Comparison of ENCODE assay signal across 8 mouse cellular contexts in the genomic region with DNA sequence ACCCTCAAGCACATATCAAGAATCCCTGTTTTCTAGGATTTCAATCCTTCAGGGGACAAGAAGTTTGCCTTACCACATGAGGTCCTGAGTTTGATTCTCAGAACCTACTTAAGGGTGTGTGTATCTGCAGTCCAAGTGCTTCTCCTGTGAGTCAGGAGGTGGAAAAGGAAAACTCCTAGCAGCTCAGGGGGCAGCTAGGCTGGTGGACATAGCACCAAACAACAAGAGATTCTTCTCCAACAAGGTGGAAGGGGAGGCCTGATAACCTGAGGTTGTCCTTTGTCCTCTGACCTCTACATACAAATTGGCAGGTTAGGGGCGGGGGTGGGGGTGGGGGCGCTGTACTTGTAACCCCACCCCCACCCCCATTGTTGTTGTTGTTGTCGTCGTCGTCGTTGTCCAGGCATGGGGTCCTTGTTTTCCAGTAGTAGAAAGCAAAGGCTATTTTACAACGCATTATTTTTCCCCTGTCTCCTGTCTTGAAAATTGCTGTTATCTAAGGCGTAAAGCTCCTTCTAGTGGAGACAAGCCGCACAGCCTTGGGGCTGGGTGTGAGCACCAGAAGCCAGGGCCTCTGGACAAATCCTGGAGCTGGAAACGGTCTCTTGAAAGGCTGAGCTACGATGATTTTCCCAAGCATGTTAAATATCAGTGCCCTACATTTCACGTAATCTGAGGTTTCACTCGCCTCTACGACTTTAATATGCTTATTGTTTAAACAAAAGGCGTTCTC. TPM values are rescaled to one million over a fixed set of nuclear protein-coding genes. Genes with fewer than 3 reads are reported as not detected.
DNase-seq lines count a peak whose midpoint lies in the region; ATAC-seq and TF ChIP-seq lines count a peak whose summit lies in the region.

No protein-coding gene starts in this region.

- H3ac ChIP-seq in C2C12 (ENCODE audit: control insufficient read depth, insufficient read length, low read depth): no peak overlapping the region

- H3K4me2 ChIP-seq in heart, embryonic 11.5 days: peak overlapping the region; percentile 58
- peak overlapping the region; percentile 55 for H3K4me2 ChIP-seq in kidney, embryonic 15.5 days
- H3K4me2 ChIP-seq in liver, embryonic 11.5 days: peak overlapping the region; percentile 50
- peak overlapping the region; percentile 39 for H3K4me2 ChIP-seq in stomach, embryonic 14.5 days (replicated peaks; ENCODE audit: low read depth, low read length)

- DNase-seq in brain, embryonic 14.5 days (ENCODE audit: low read depth): peak; percentile 93
- DNase-seq in liver, embryonic 11.5 days (ENCODE audit: low spot score): peak; percentile 51
- peak; percentile 24 to 46 for DNase-seq in natural killer cell, adult 2 months (ENCODE audit: low spot score in 2 of 2)

- peak; percentile 49 for TF ChIP-seq CTCF in C2C12 (IDR thresholded peaks at IDR 0.05; ENCODE audit: control insufficient read depth, insufficient read depth, insufficient read length)
- peak; percentile 78 for TF ChIP-seq CTCF in brain, embryonic 14.5 days (IDR thresholded peaks at IDR 0.05; ENCODE audit: borderline replicate concordance, extremely low read depth, insufficient read depth, insufficient read length)

- WGBS in heart, embryonic 11.5 days (ENCODE audit: insufficient replicate concordance): 2% methylated on average over 14 of the region's 15 CpGs
- 5% methylated on average over 14 of the region's 15 CpGs for WGBS in kidney, embryonic 15.5 days
- 5% methylated on average over 14 of the region's 15 CpGs for WGBS in liver, embryonic 11.5 days
- WGBS in stomach, embryonic 14.5 days: under 1% methylated on average over 15 of the region's 15 CpGs

- 0 out of 2 replicates have a peak, but pooled peaks cover 3% of the 10 kb centered on the region for H3K4me1 ChIP-seq in heart, embryonic 11.5 days (ENCODE audit: control insufficient read depth, insufficient read depth, low read length)
- H3K4me1 ChIP-seq in kidney, embryonic 15.5 days: 0 out of 2 replicates have a peak, but pooled peaks cover 7% of the 10 kb centered on the region
- no peaks in the 10 kb centered on the region for H3K4me1 ChIP-seq in liver, embryonic 11.5 days (replicated peaks; ENCODE audit: control insufficient read depth, insufficient read depth, low read length)
- no peaks in the 10 kb centered on the region for H3K4me1 ChIP-seq in stomach, embryonic 14.5 days (ENCODE audit: control insufficient read depth, insufficient read depth, low read length)

- ATAC-seq in erythroblast, adult 5-6 weeks (replicated peaks; ENCODE audit: low FRiP score, poor library complexity, severe bottlenecking): peak; percentile 81
- ATAC-seq in heart, embryonic 11.5 days (replicated peaks; ENCODE audit: insufficient number of reproducible peaks, low FRiP score, low TSS enrichment): peak; percentile 71; the same call in 1 of the 2 replicates
- ATAC-seq in kidney, embryonic 15.5 days (replicated peaks; ENCODE audit: low FRiP score): peak; percentile 77; the same call in 1 of the 2 replicates
- peak; percentile 63; the same call in 1 of the 2 replicates for ATAC-seq in liver, embryonic 11.5 days (replicated peaks; ENCODE audit: low FRiP score)
- ATAC-seq in stomach, embryonic 14.5 days (ENCODE audit: insufficient number of reproducible peaks, insufficient read depth, low FRiP score, low read depth): peak; percentile 75; the same call in 1 of the 2 replicates

- H3K79me3 ChIP-seq in C2C12 (ENCODE audit: low read depth): no peaks in the 10 kb centered on the region

- H3K9me3 ChIP-seq in heart, embryonic 11.5 days (replicated peaks; ENCODE audit: control insufficient read depth, low read length): no peaks in the 10 kb centered on the region
- H3K9me3 ChIP-seq in kidney, embryonic 15.5 days (replicated peaks): no peaks in the 10 kb centered on the region
- H3K9me3 ChIP-seq in liver, embryonic 11.5 days (ENCODE audit: control insufficient read depth, low read length): no peaks in the 10 kb centered on the region
- H3K9me3 ChIP-seq in stomach, embryonic 14.5 days (ENCODE audit: control insufficient read depth, low read depth, low read length): no peaks in the 10 kb centered on the region

- no peaks in the 10 kb centered on the region for H3K36me3 ChIP-seq in C2C12 (ENCODE audit: control insufficient read depth, insufficient read depth)
- no peaks in the 10 kb centered on the region for H3K36me3 ChIP-seq in heart, embryonic 11.5 days (ENCODE audit: control insufficient read depth, insufficient read depth, low read length)
- H3K36me3 ChIP-seq in kidney, embryonic 15.5 days: no peaks in the 10 kb centered on the region
- H3K36me3 ChIP-seq in liver, embryonic 11.5 days (ENCODE audit: control insufficient read depth, insufficient read depth, low read length): no peaks in the 10 kb centered on the region
- H3K36me3 ChIP-seq in stomach, embryonic 14.5 days (ENCODE audit: control insufficient read depth, insufficient read depth, low read length): no peaks in the 10 kb centered on the region

- H3K9ac ChIP-seq in heart, embryonic 11.5 days (ENCODE audit: low read depth, low read length): peak overlapping the region; percentile 58; the same call in 1 of the 2 replicates
- H3K9ac ChIP-seq in kidney, embryonic 15.5 days: no peak overlapping the region
- no peak overlapping the region for H3K9ac ChIP-seq in liver, embryonic 11.5 days (ENCODE audit: low read depth, low read length)
- H3K9ac ChIP-seq in stomach, embryonic 14.5 days (replicated peaks; ENCODE audit: low read depth, low read length): no peak overlapping the region

- TF ChIP-seq POLR2A in brain, embryonic 14.5 days (IDR thresholded peaks at IDR 0.05; ENCODE audit: borderline replicate concordance, extremely low read depth, insufficient read depth, insufficient read length, poor library complexity, severe bottlenecking): 0 out of 2 replicates have a peak, but pooled peaks have one; percentile 16

- peaks cover 30% of the 10 kb centered on the region for H3K27me3 ChIP-seq in C2C12 (ENCODE audit: control insufficient read depth, insufficient read depth, insufficient read length)
- H3K27me3 ChIP-seq in heart, embryonic 11.5 days (ENCODE audit: control insufficient read depth, insufficient read depth, low read length): 0 out of 2 replicates have a peak, but pooled peaks cover 2% of the 10 kb centered on the region
- no peaks in the 10 kb centered on the region for H3K27me3 ChIP-seq in kidney, embryonic 15.5 days
- H3K27me3 ChIP-seq in liver, embryonic 11.5 days (replicated peaks; ENCODE audit: control insufficient read depth, insufficient read depth, low read length): no peaks in the 10 kb centered on the region
- no peaks in the 10 kb centered on the region for H3K27me3 ChIP-seq in stomach, embryonic 14.5 days (ENCODE audit: control insufficient read depth, insufficient read depth, low read length)

- H3K79me2 ChIP-seq in C2C12 (ENCODE audit: control insufficient read depth, insufficient read depth): no peaks in the 10 kb centered on the region

- H3K4me3 ChIP-seq in C2C12 (ENCODE audit: insufficient read depth, poor library complexity, severe bottlenecking): no peak overlapping the region
- peak overlapping the region; percentile 30 for H3K4me3 ChIP-seq in heart, embryonic 11.5 days (ENCODE audit: low read depth, low read length)
- peak overlapping the region; percentile 29 for H3K4me3 ChIP-seq in kidney, embryonic 15.5 days (replicated peaks)
- peak overlapping the region; percentile 35 for H3K4me3 ChIP-seq in liver, embryonic 11.5 days (ENCODE audit: low read depth, low read length)
- peak overlapping the region; percentile 16 for H3K4me3 ChIP-seq in stomach, embryonic 14.5 days (ENCODE audit: low read depth, low read length)

- no peak overlapping the region for H3K27ac ChIP-seq in heart, embryonic 11.5 days (ENCODE audit: low read depth, low read length)
- H3K27ac ChIP-seq in kidney, embryonic 15.5 days: no peak overlapping the region
- H3K27ac ChIP-seq in liver, embryonic 11.5 days (ENCODE audit: low read depth, low read length): no peak overlapping the region
- no peak overlapping the region for H3K27ac ChIP-seq in stomach, embryonic 14.5 days (ENCODE audit: low read length)

TF ChIP-seq in C2C12, 6 proteins besides CTCF, POLR2A, EP300 and RAD21:
- TF ChIP-seq FOSL1 (IDR thresholded peaks at IDR 0.05; ENCODE audit: insufficient read depth, low read length, poor library complexity, severe bottlenecking): no peak
- TF ChIP-seq MYOD1 (IDR thresholded peaks at IDR 0.05; ENCODE audit: control insufficient read depth, insufficient read length, low read depth): no peak
- no peak for TF ChIP-seq USF1 (IDR thresholded peaks at IDR 0.05; ENCODE audit: low read depth)
- TF ChIP-seq CEBPB (IDR thresholded peaks at IDR 0.05; ENCODE audit: low read depth): no peak
- TF ChIP-seq MYOG (IDR thresholded peaks at IDR 0.05; ENCODE audit: control insufficient read depth, extremely low read depth, insufficient read length): no peak
- TF ChIP-seq MAX (IDR thresholded peaks at IDR 0.05): no peak

RNA-seq across cellular contexts. Expression of a gene that starts 23.3 kb away (rescaled TPM):
- polyA plus RNA-seq in C2C12 (2012; fragmentation: generic; extraction: Trizol): 3.6 TPM
- polyA plus RNA-seq in brain, embryonic 14.5 days (2012; rRNA removed): 120 and 121 TPM in 2 replicates
- total RNA-seq in erythroblast, adult 5-6 weeks (2015; ENCODE audit: low replicate concordance): 129 and 174 TPM in 2 replicates
- 149 and 157 TPM in 2 replicates for total RNA-seq in erythroblast, adult 5-6 weeks (2017; ENCODE audit: low replicate concordance)
- polyA plus RNA-seq in heart, embryonic 11.5 days (2014; fragmentation: Nextera tagmentation; extraction: Ambion mirVana): 39.0 and 50.4 TPM in 2 replicates
- 43.6 and 45.3 TPM in 2 replicates for polyA plus RNA-seq in kidney, embryonic 15.5 days (2015; fragmentation: Nextera tagmentation; extraction: Ambion mirVana)
- 29.1 and 31.6 TPM in 2 replicates for polyA plus RNA-seq in liver, embryonic 11.5 days (2014; fragmentation: Nextera tagmentation; extraction: Ambion mirVana)
- polyA plus RNA-seq in stomach, embryonic 14.5 days (2014; fragmentation: Nextera tagmentation; extraction: Ambion mirVana): 56.1 and 60.9 TPM in 2 replicates

RNA-seq across cellular contexts. Expression of a gene that starts 46.7 kb away (rescaled TPM):
- polyA plus RNA-seq in C2C12 (2012; fragmentation: generic; extraction: Trizol): 10.1 TPM
- polyA plus RNA-seq in brain, embryonic 14.5 days (2012; rRNA removed): 25.2 and 28.5 TPM in 2 replicates
- total RNA-seq in erythroblast, adult 5-6 weeks (2015; ENCODE audit: low replicate concordance): 255 and 281 TPM in 2 replicates
- total RNA-seq in erythroblast, adult 5-6 weeks (2017; ENCODE audit: low replicate concordance): 210 and 266 TPM in 2 replicates
- 32.7 and 41.2 TPM in 2 replicates for polyA plus RNA-seq in heart, embryonic 11.5 days (2014; fragmentation: Nextera tagmentation; extraction: Ambion mirVana)
- polyA plus RNA-seq in kidney, embryonic 15.5 days (2015; fragmentation: Nextera tagmentation; extraction: Ambion mirVana): 23.2 and 24.4 TPM in 2 replicates
- polyA plus RNA-seq in liver, embryonic 11.5 days (2014; fragmentation: Nextera tagmentation; extraction: Ambion mirVana): 39.6 and 48.3 TPM in 2 replicates
- polyA plus RNA-seq in stomach, embryonic 14.5 days (2014; fragmentation: Nextera tagmentation; extraction: Ambion mirVana): 21.3 and 22.9 TPM in 2 replicates

Comparison
In these comparisons a context has a peak if more than half of its experiments do, and no peak if none do; other contexts are left out.
1. DNase-seq: peak in every context shown above with its lines; median percentile 93 in brain, embryonic 14.5 days; 51 in liver, embryonic 11.5 days; 35 in natural killer cell, adult 2 months.